In the genomic region with DNA sequence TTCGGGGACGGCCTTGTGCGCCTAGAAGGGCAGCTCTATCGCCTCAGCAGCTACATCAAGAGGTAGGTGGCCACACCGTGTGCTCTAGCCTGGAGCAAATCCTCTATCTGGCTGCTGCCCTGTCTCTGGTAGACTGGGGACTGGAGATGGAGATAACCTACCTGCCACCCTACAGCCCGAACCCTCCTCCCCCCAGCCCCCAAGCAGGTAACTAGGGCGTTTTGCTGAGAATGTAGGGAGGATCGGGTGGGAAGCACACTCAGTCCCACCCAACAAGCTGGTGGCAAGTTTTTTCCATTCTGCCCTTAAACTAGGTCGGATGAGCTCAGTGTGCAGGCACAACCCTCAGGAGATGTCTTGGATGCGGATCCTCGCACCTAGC, we compare ENCODE assay signal across 8 mouse cellular contexts. TPM values are rescaled to one million over a fixed set of nuclear protein-coding genes. Genes with fewer than 3 reads are reported as not detected.
DNase-seq lines count a peak whose midpoint lies in the region; ATAC-seq and TF ChIP-seq lines count a peak whose summit lies in the region.

No protein-coding gene starts in this region.

- no peaks in the 10 kb centered on the region for H3K9me3 ChIP-seq in kidney, postnatal 0 days (replicated peaks; ENCODE audit: low read length)
- no peaks in the 10 kb centered on the region for H3K9me3 ChIP-seq in embryonic facial prominence, embryonic 14.5 days (ENCODE audit: control insufficient read depth, low read length)
- no peaks in the 10 kb centered on the region for H3K9me3 ChIP-seq in hindbrain, embryonic 15.5 days
- no peaks in the 10 kb centered on the region for H3K9me3 ChIP-seq in midbrain, embryonic 14.5 days (ENCODE audit: control insufficient read depth, low read length)

- H3K4me1 ChIP-seq in kidney, postnatal 0 days (replicated peaks; ENCODE audit: insufficient read depth, low read length): peaks cover 8% of the 10 kb centered on the region; the same call in 1 of the 2 replicates
- H3K4me1 ChIP-seq in embryonic facial prominence, embryonic 14.5 days (ENCODE audit: control insufficient read depth, insufficient read depth, low read length): peaks cover 14% of the 10 kb centered on the region
- peaks cover 14% of the 10 kb centered on the region for H3K4me1 ChIP-seq in hindbrain, embryonic 15.5 days (replicated peaks)
- H3K4me1 ChIP-seq in midbrain, embryonic 14.5 days (ENCODE audit: control insufficient read depth, insufficient read depth, low read length): peaks cover 15% of the 10 kb centered on the region

- no peak overlapping the region for H3K27ac ChIP-seq in kidney, postnatal 0 days
- H3K27ac ChIP-seq in embryonic facial prominence, embryonic 14.5 days (replicated peaks; ENCODE audit: low read depth, low read length): no peak overlapping the region
- peak overlapping the region; percentile 12; the same call in 1 of the 2 replicates for H3K27ac ChIP-seq in hindbrain, embryonic 15.5 days (replicated peaks)
- 0 out of 2 replicates have a peak overlapping the region, but pooled peaks have one; percentile 74 for H3K27ac ChIP-seq in midbrain, embryonic 14.5 days (replicated peaks; ENCODE audit: low read depth, low read length)

- H3K36me3 ChIP-seq in kidney, postnatal 0 days (ENCODE audit: insufficient read depth, low read length): no peaks in the 10 kb centered on the region
- no peaks in the 10 kb centered on the region for H3K36me3 ChIP-seq in embryonic facial prominence, embryonic 14.5 days (ENCODE audit: control insufficient read depth, insufficient read depth, low read length)
- no peaks in the 10 kb centered on the region for H3K36me3 ChIP-seq in hindbrain, embryonic 15.5 days
- H3K36me3 ChIP-seq in midbrain, embryonic 14.5 days (ENCODE audit: control insufficient read depth, insufficient read depth, low read length): no peaks in the 10 kb centered on the region

- H3K4me3 ChIP-seq in kidney, postnatal 0 days (replicated peaks; ENCODE audit: low read depth, low read length): peak overlapping the region; percentile 16
- H3K4me3 ChIP-seq in embryonic facial prominence, embryonic 14.5 days (ENCODE audit: low read depth, low read length): peak overlapping the region; percentile 42
- peak overlapping the region; percentile 22 for H3K4me3 ChIP-seq in hindbrain, embryonic 15.5 days
- peak overlapping the region; percentile 18 for H3K4me3 ChIP-seq in midbrain, embryonic 14.5 days (replicated peaks; ENCODE audit: low read depth, low read length)

- peak overlapping the region; percentile 46; the same call in 1 of the 2 replicates for H3K9ac ChIP-seq in kidney, postnatal 0 days (ENCODE audit: low read depth, low read length)
- H3K9ac ChIP-seq in embryonic facial prominence, embryonic 14.5 days (ENCODE audit: low read depth, low read length): peak overlapping the region; percentile 58
- 0 out of 2 replicates have a peak overlapping the region, but pooled peaks have one; percentile 12 for H3K9ac ChIP-seq in hindbrain, embryonic 15.5 days
- H3K9ac ChIP-seq in midbrain, embryonic 14.5 days (replicated peaks; ENCODE audit: low read length): peak overlapping the region; percentile 36

- H3K27me3 ChIP-seq in kidney, postnatal 0 days (ENCODE audit: insufficient read depth, low read length): peaks cover 12% of the 10 kb centered on the region; the same call in 1 of the 2 replicates
- peaks cover 6% of the 10 kb centered on the region; the same call in 1 of the 2 replicates for H3K27me3 ChIP-seq in embryonic facial prominence, embryonic 14.5 days (replicated peaks; ENCODE audit: control insufficient read depth, insufficient read depth, low read length)
- no peaks in the 10 kb centered on the region for H3K27me3 ChIP-seq in hindbrain, embryonic 15.5 days
- no peaks in the 10 kb centered on the region for H3K27me3 ChIP-seq in midbrain, embryonic 14.5 days (ENCODE audit: control insufficient read depth, insufficient read depth, low read length)

- H3K4me2 ChIP-seq in kidney, postnatal 0 days (ENCODE audit: low read length): peak overlapping the region; percentile 58
- peak overlapping the region; percentile 76 for H3K4me2 ChIP-seq in embryonic facial prominence, embryonic 14.5 days (ENCODE audit: low read depth, low read length)
- peak overlapping the region; percentile 51 for H3K4me2 ChIP-seq in hindbrain, embryonic 15.5 days
- peak overlapping the region; percentile 53 for H3K4me2 ChIP-seq in midbrain, embryonic 14.5 days (ENCODE audit: low read length)

- no peak for TF ChIP-seq CTCF in kidney, postnatal 0 days (IDR thresholded peaks at IDR 0.05; ENCODE audit: low read depth)

- 41% methylated on average over 11 of the region's 11 CpGs for WGBS in kidney, postnatal 0 days
- WGBS in embryonic facial prominence, embryonic 14.5 days: 41% methylated on average over 11 of the region's 11 CpGs
- 32% methylated on average over 11 of the region's 11 CpGs for WGBS in hindbrain, embryonic 15.5 days
- 37% methylated on average over 11 of the region's 11 CpGs for WGBS in midbrain, embryonic 14.5 days

- DNase-seq in kidney, postnatal 0 days (ENCODE audit: low spot score): no peak
- no peak for DNase-seq in kidney, postnatal 25 days
- no peak for DNase-seq in embryonic facial prominence, embryonic 14.5 days (ENCODE audit: low spot score)
- DNase-seq in midbrain, embryonic 14.5 days: no peak
- DNase-seq in thymus, postnatal 25 days: no peak
- DNase-seq in Muller cell, postnatal 12 days (ENCODE audit: inconsistent ontology term): no peak
- no peak for DNase-seq in cerebellum, postnatal 10 days

- ATAC-seq in kidney, postnatal 0 days (replicated peaks; ENCODE audit: low FRiP score, low read depth): no peak
- ATAC-seq in embryonic facial prominence, embryonic 14.5 days (ENCODE audit: low read depth): no peak
- 0 out of 2 replicates have a peak, but pooled peaks have one; percentile 29 for ATAC-seq in hindbrain, embryonic 15.5 days (ENCODE audit: low FRiP score, low read depth)
- ATAC-seq in midbrain, embryonic 14.5 days (ENCODE audit: low FRiP score, low TSS enrichment): peak; percentile 35; the same call in 1 of the 2 replicates

RNA-seq across cellular contexts. Expression of gene Medag, which starts 0.6 kb away (rescaled TPM):
- polyA plus RNA-seq in kidney, postnatal 0 days (2015; fragmentation: Nextera tagmentation; extraction: Ambion mirVana): 0.24 and 0.31 TPM in 2 replicates
- 3.1 and 3.3 TPM in 2 replicates for polyA plus RNA-seq in embryonic facial prominence, embryonic 14.5 days (2014; fragmentation: Nextera tagmentation; extraction: Ambion mirVana)
- 4.5 and 6.8 TPM in 2 replicates for polyA plus RNA-seq in hindbrain, embryonic 15.5 days (2015; fragmentation: Nextera tagmentation; extraction: Ambion mirVana)
- polyA plus RNA-seq in midbrain, embryonic 14.5 days (2014; fragmentation: Nextera tagmentation; extraction: Ambion mirVana): 5.9 TPM in 2 replicates

RNA-seq across cellular contexts. Expression of gene Tex26, which starts 27.3 kb away (rescaled TPM):
- 0.14 and 0.23 TPM in 2 replicates for polyA plus RNA-seq in kidney, postnatal 0 days (2015; fragmentation: Nextera tagmentation; extraction: Ambion mirVana)
- polyA plus RNA-seq in embryonic facial prominence, embryonic 14.5 days (2014; fragmentation: Nextera tagmentation; extraction: Ambion mirVana): 0.80 and 1.1 TPM in 2 replicates
- 1.4 and 2.2 TPM in 2 replicates for polyA plus RNA-seq in hindbrain, embryonic 15.5 days (2015; fragmentation: Nextera tagmentation; extraction: Ambion mirVana)
- 0.81 and 1.00 TPM in 2 replicates for polyA plus RNA-seq in midbrain, embryonic 14.5 days (2014; fragmentation: Nextera tagmentation; extraction: Ambion mirVana)

Comparison
In these comparisons a context has a peak if more than half of its experiments do, and no peak if none do; other contexts are left out.
1. ATAC-seq: peak in hindbrain, embryonic 15.5 days (single experiment) and midbrain, embryonic 14.5 days (single experiment); none in kidney, postnatal 0 days (single experiment) and embryonic facial prominence, embryonic 14.5 days (single experiment).
2. H3K27ac ChIP-seq: peak in hindbrain, embryonic 15.5 days (single experiment) and midbrain, embryonic 14.5 days (single experiment); none in kidney, postnatal 0 days (single experiment) and embryonic facial prominence, embryonic 14.5 days (single experiment).
3. Peak in every context shown above with its lines, with median percentiles within 50 percentile points of each other: H3K4me2 ChIP-seq, H3K4me3 ChIP-seq and H3K9ac ChIP-seq.